Mouse (Mus musculus) heart, embryonic 14.5 days (tissue): ENCODE measurements around the gene Rcc1l. TPM values are rescaled to one million over a fixed set of nuclear protein-coding genes. Genes with fewer than 3 reads are reported as not detected.
A peak's percentile ranks its signal among the peaks of the same experiment; 100 is the strongest.

Source experiments
- ATAC-seq: fragments of 200-750 bp; cut with Nextera tagmentation; 2 replicates; pipeline ENCODE4 v1.8.0; 2017; ENCODE audit warnings: low read depth, moderate TSS enrichment; ENCODE audit not compliant: insufficient number of reproducible peaks, insufficient read depth, low FRiP score
- H3K27ac ChIP-seq, 2 experiments: fragments of 200-500 bp in 1 of 2; fragments of 300-500 bp in 1 of 2; sonication (generic) in 1 of 2; replicated peaks in 1 of 2; 2 replicates each; pipeline ENCODE4 v1.5.1; 2012 to 2014; ENCODE audit warnings: low read depth in 2 of 2, low read length in 2 of 2, control low read depth in 1 of 2, mild to moderate bottlenecking in 1 of 2, mixed read lengths in 1 of 2; ENCODE audit not compliant: control insufficient read depth in 1 of 2, insufficient read depth in 1 of 2
- H3K27me3 ChIP-seq: fragments of 300-500 bp; sonication (generic); 2 replicates; pipeline ENCODE4 v1.6.1; 2014; ENCODE audit warnings: mild to moderate bottlenecking, low read length, control low read depth; ENCODE audit not compliant: control insufficient read depth, insufficient read depth
- H3K36me3 ChIP-seq: fragments of 300-500 bp; sonication (generic); 2 replicates; pipeline ENCODE4 v1.6.1; 2014; ENCODE audit warnings: mild to moderate bottlenecking, control low read depth, low read length, mixed read lengths; ENCODE audit not compliant: control insufficient read depth, insufficient read depth
- H3K4me1 ChIP-seq, 2 experiments: fragments of 200-500 bp in 1 of 2; fragments of 300-500 bp in 1 of 2; sonication (generic) in 1 of 2; 2 replicates each; pipeline ENCODE4 v1.6.1; 2012 to 2014; ENCODE audit warnings: low read length in 2 of 2, control low read depth in 1 of 2, mixed read lengths in 1 of 2; ENCODE audit not compliant: control insufficient read depth in 2 of 2, insufficient read depth in 2 of 2
- H3K4me2 ChIP-seq: fragments of 300-500 bp; sonication (generic); 2 replicates; pipeline ENCODE4 v1.6.1; 2014; ENCODE audit warnings: mild to moderate bottlenecking, low read length
- H3K4me3 ChIP-seq, 2 experiments: fragments of 200-500 bp in 1 of 2; fragments of 300-500 bp in 1 of 2; sonication (generic) in 1 of 2; 2 replicates each; pipeline ENCODE4 v1.5.1; 2012 to 2014; ENCODE audit warnings: low read length in 2 of 2, mild to moderate bottlenecking in 2 of 2, control low read depth in 1 of 2, low read depth in 1 of 2, moderate library complexity in 1 of 2; ENCODE audit not compliant: control insufficient read depth in 1 of 2, insufficient read depth in 1 of 2
- H3K9ac ChIP-seq: fragments of 300-500 bp; sonication (generic); 2 replicates; pipeline ENCODE4 v1.6.1; 2014; ENCODE audit warnings: mild to moderate bottlenecking, low read length
- H3K9me3 ChIP-seq: fragments of 300-500 bp; sonication (generic); 2 replicates; pipeline ENCODE4 v1.6.1; 2016; ENCODE audit warnings: low read length, control low read depth; ENCODE audit not compliant: control insufficient read depth
- WGBS: fragments of 180-500 bp; shearing (Covaris S2); extraction: QIAGEN DNeasy Blood & Tissue Kit; methylation state at CpG from one replicate; pipeline ENCODE4 v1.1.7; 2014; 5-methylcytosine and 5-hydroxymethylcytosine counted together
- polyA plus RNA-seq: library from polyadenylated mRNA; unstranded; fragments of >200 nt; fragmentation: Nextera tagmentation; extraction: Ambion mirVana; gene quantifications from 2 replicates; pipeline ENCODE4 v1.2.1, GENCODE M21; 2014

Gene Rcc1l
- polyA plus RNA-seq, 1 experiment from 2014 or later = 18.8 TPM

DNA sequence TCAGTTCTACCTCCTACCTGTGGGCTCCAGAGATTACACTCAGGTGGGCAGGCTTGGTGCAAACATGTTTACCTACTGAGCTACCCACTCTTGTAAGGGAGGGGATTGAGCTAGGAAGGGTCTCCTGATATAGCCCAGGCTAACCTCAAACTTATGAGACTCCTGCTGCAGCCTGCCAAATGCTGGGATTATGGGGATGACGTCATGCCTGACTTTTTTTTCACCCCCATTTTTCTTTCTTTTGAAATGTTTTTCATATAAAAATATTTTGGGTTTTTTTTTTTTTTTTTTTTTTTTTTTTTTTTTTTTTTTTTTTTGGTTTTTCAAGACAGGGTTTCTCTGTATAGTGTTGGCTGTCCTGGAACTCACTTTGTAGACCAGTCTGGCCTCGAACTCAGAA is 50.3 kb downstream of the Rcc1l start:
- no peaks in the 10 kb centered on the region for H3K27me3 ChIP-seq
- no peak for ATAC-seq
- no peak overlapping the region for H3K27ac ChIP-seq
- no peak overlapping the region for H3K4me3 ChIP-seq
- H3K9me3 ChIP-seq = peaks cover 2% of the 10 kb centered on the region; the same call in 1 of the 2 replicates
- H3K36me3 ChIP-seq = peaks cover 5% of the 10 kb centered on the region; the same call in 1 of the 2 replicates
- peaks cover 17 to 24% of the 10 kb centered on the region in 2 experiments for H3K4me1 ChIP-seq
- 68% methylated on average over 2 of the region's 2 CpGs for WGBS
- no peak overlapping the region for H3K9ac ChIP-seq
- H3K4me2 ChIP-seq = no peak overlapping the region

GRCm38 (mm10) chr5:134123846-134124245 is 52.7 kb downstream of the Rcc1l start:
- Histone ChIP-seq H3K9ac (no peak overlapping the region), H3K36me3 (peaks cover 5% of the 10 kb centered on the region; the same call in 1 of the 2 replicates), H3K27me3 (no peaks in the 10 kb centered on the region), H3K27ac (peak overlapping the region; percentile 83 to 86), H3K4me2 (no peak overlapping the region), H3K9me3 (peaks cover 2% of the 10 kb centered on the region; the same call in 1 of the 2 replicates), H3K4me1 (peaks cover 33 to 46% of the 10 kb centered on the region in 2 experiments), H3K4me3 (no peak overlapping the region)
- WGBS = 27% methylated on average over 6 of the region's 6 CpGs
- peak; percentile 45; the same call in 1 of the 2 replicates for ATAC-seq

DNA sequence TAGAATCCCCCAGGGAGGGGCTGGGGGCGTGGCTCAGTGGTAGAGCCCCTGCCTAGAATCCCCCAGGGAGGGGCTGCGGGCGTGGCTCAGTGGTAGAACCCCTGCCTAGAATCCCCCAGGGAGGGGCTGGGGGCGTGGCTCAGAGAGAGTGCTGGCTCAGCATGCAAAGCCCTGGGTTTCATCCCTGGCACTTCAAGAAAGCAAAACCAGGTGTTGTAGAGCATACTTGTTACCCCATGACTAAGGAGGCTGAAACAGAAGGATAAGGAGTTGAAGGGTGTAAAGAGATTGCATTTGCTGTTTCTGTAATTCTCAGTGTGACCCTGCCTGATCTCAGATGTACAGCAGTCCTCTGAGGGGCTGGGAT is 54.7 kb downstream of the Rcc1l start:
- H3K27ac ChIP-seq = peak overlapping the region in 1 of 2 experiments; percentile 84; a peak in 1 of 4 replicates
- 82% methylated on average over 4 of the region's 4 CpGs for WGBS

DNA sequence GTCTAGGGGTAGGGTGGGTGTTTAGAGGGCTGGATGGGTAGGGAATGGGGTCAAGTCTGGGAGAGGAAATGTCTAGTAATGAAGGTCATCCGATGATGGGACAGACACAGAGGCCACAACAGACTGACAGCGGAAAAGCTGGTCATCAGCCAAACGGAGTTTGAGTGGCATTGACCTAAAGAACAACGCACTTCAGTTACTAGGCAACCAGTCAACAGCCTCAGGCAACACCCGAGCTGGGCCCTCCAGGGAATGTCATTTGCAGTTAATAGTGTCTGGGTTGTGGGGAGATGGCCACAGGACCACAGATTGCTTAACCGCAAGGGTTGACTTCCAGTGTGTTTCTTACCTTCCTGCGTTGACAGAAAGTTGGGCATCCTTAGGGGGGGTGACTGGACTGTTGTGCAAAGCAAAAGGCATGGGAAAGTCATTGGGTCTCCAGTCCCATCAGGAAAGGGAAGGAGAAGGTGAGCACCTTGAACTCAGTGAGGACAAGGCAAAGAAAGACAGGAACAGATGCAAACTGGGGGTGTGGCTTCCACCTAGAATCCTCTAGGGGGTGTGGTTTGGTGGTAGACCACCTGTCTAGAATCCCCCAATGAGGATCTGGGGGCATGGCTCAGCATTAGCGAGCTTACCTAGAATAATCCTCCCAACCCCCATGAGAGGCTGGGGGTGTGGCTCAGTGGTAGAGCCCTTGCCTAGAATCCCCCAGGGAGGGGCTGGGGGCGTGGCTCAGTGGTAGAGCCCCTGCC is 55.3 kb downstream of the Rcc1l start:
- Histone ChIP-seq H3K9me3 (no peaks in the 10 kb centered on the region), H3K9ac (no peak overlapping the region), H3K4me2 (peak overlapping the region; percentile 41), H3K27ac (peak overlapping the region; percentile 76 to 84), H3K27me3 (no peaks in the 10 kb centered on the region), H3K4me1 (peaks cover 35 to 49% of the 10 kb centered on the region in 2 experiments), H3K4me3 (no peak overlapping the region), H3K36me3 (no peaks in the 10 kb centered on the region)
- WGBS = 40% methylated on average over 9 of the region's 9 CpGs
- no peak for ATAC-seq

More for the DNA sequence above, 54.7 kb downstream of the Rcc1l start:
- H3K4me3 ChIP-seq = no peak overlapping the region
- no peak overlapping the region for H3K9ac ChIP-seq
- no peak for ATAC-seq
- H3K27me3 ChIP-seq = no peaks in the 10 kb centered on the region
- peaks cover 2% of the 10 kb centered on the region; the same call in 1 of the 2 replicates for H3K9me3 ChIP-seq
- H3K36me3 ChIP-seq = peaks cover 4% of the 10 kb centered on the region; the same call in 1 of the 2 replicates
- no peak overlapping the region for H3K4me2 ChIP-seq
- peaks cover 35 to 49% of the 10 kb centered on the region in 2 experiments for H3K4me1 ChIP-seq

DNA sequence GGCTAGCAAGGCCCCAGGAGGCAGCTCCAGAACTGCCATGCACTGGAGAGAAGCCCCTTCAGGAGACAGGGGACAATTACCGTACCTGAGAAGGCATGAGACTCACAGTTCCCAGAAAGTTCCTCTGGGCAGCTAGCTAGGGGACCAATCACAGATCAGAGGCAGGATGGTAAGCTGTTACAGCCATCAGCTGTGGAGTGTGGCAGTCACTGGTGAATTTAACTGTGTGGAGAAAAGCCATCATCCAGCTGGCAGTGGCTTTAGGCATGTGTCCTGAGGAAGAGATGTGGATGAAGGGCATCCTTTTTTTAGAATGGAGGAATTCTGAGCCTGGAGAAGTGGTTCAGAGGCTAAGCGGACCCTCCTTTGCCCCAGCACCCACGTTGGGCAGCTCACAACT is 56.4 kb downstream of the Rcc1l start:
- peaks cover 35 to 49% of the 10 kb centered on the region in 2 experiments for H3K4me1 ChIP-seq
- H3K9ac ChIP-seq = no peak overlapping the region
- no peaks in the 10 kb centered on the region for H3K36me3 ChIP-seq
- peak overlapping the region; percentile 47 to 60; a peak in 3 of 4 replicates for H3K27ac ChIP-seq
- WGBS = 72% methylated on average over 3 of the region's 3 CpGs
- no peaks in the 10 kb centered on the region for H3K9me3 ChIP-seq
- no peaks in the 10 kb centered on the region for H3K27me3 ChIP-seq
- ATAC-seq = no peak
- no peak overlapping the region for H3K4me2 ChIP-seq
- H3K4me3 ChIP-seq = no peak overlapping the region

- no peaks in the 10 kb centered on the region for H3K36me3 ChIP-seq
- no peak for ATAC-seq
- 39% methylated on average over 10 of the region's 10 CpGs for WGBS
- H3K4me2 ChIP-seq = no peak overlapping the region
- H3K9me3 ChIP-seq = no peaks in the 10 kb centered on the region
- H3K27me3 ChIP-seq = no peaks in the 10 kb centered on the region
- peak overlapping the region; percentile 52 to 60 for H3K27ac ChIP-seq
- peaks cover 34 to 45% of the 10 kb centered on the region in 2 experiments for H3K4me1 ChIP-seq
- no peak overlapping the region for H3K9ac ChIP-seq
- H3K4me3 ChIP-seq = no peak overlapping the region
Measured at GRCm38 (mm10) chr5:134119481-134120120, 57.0 kb downstream of the Rcc1l start.

GRCm38 (mm10) chr5:134118798-134119407 is 57.7 kb downstream of the Rcc1l start:
- no peak for ATAC-seq
- Histone ChIP-seq H3K9me3 (no peaks in the 10 kb centered on the region), H3K27ac (peak overlapping the region; percentile 52 to 60), H3K36me3 (no peaks in the 10 kb centered on the region), H3K27me3 (no peaks in the 10 kb centered on the region), H3K4me3 (no peak overlapping the region), H3K4me1 (peaks cover 28 to 39% of the 10 kb centered on the region in 2 experiments), H3K9ac (no peak overlapping the region), H3K4me2 (no peak overlapping the region)
- 86% methylated on average over 15 of the region's 15 CpGs for WGBS
